Mouse (Mus musculus): Measurements from ENCODE around the gene Gm17359.

- TF ChIP-seq CTCF (IDR thresholded peaks at IDR 0.05; ENCODE audit: low read depth, low read length) (no peak), GATA1 (IDR thresholded peaks at IDR 0.05; ENCODE audit: borderline replicate concordance, low read length) (no peak), TAL1 (conservative IDR thresholded peaks at IDR 0.05; ENCODE audit: low read depth, low read length) (peak; percentile 66), GATA2 (IDR thresholded peaks at IDR 0.05; ENCODE audit: borderline replicate concordance, low read depth, low read length) (no peak), POLR2AphosphoS5 (IDR thresholded peaks at IDR 0.05; ENCODE audit: insufficient replicate concordance, low read depth, low read length) (no peak)
These were observed 2.7 kb upstream of the Gm17359 start for GRCm38 (mm10) chr3:79333643-79334200.
